Mouse (Mus musculus) liver, adult 2 months (tissue): ENCODE measurements around the gene Sphk2.

Experiments
- CTCF ChIP-seq: fragments of 200-500 bp; IDR thresholded peaks from 2 replicates; pipeline ENCODE4 v1.5.1; 2011; ENCODE audit warnings: low read depth, low read length, control low read depth
- POLR2A ChIP-seq: fragments of 200-500 bp; IDR thresholded peaks from 2 replicates; pipeline ENCODE4 v1.6.1; 2011; ENCODE audit warnings: low read length, control low read depth; ENCODE audit not compliant: insufficient read depth; ENCODE audit errors: extremely low read depth

GRCm38 (mm10) chr7:45716460-45716857 is 1.3 kb downstream of the Sphk2 start:
- TF ChIP-seq CTCF (no peak), POLR2A (no peak)
